Mouse (Mus musculus): Measurements from ENCODE around the gene Sun5. TPM values are rescaled to one million over a fixed set of nuclear protein-coding genes. Genes with fewer than 3 reads are reported as not detected.

The Sun5 gene
- not detected in 2 replicates for polyA plus RNA-seq (2016; fragmentation: Nextera tagmentation; extraction: Ambion mirVana)

DNA sequence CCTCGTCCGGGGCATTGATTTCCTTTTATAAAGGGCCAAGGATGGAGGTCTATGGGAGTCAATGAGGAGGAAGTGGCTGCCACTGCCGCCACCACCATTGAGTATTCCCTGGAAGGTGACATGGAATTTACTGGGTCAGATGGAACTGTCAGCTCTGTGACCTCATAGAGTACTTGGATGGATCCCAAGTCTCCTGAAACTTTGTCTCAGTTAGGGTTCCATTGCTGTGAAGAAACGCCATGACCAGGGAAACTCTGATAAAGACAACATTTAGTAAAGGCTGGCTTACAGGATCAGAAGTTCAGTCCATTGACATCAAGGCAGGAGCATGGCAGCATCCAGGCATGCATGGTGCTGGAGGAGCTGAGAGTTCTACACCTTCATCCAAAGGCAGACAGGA lies at the start of gene Sun5:
Gene Sun5, minus strand, starts transcription at position 101 of the 400 bp plus-strand sequence.
- H3K4me1 ChIP-seq: no peaks in the 10 kb centered on the region
- no peaks in the 10 kb centered on the region for H3K36me3 ChIP-seq (replicated peaks)
- no peaks in the 10 kb centered on the region for H3K27me3 ChIP-seq (replicated peaks; ENCODE audit: low read depth, poor library complexity, severe bottlenecking)
- no peak for DNase-seq (ENCODE audit: low spot score)
- H3K27ac ChIP-seq (replicated peaks): no peak within 1 kb of the TSS
- no peaks in the 10 kb centered on the region for H3K9me3 ChIP-seq
- WGBS: 90% methylated on average over 4 of the region's 4 CpGs
- no peak within 1 kb of the TSS for H3K4me3 ChIP-seq

- DNase-seq (ENCODE audit: low spot score): no peak
- Histone ChIP-seq H3K27ac (replicated peaks) (no peak within 1 kb of the TSS), H3K36me3 (replicated peaks) (no peaks in the 10 kb centered on the region), H3K4me1 (peaks cover 5% of the 10 kb centered on the region), H3K4me3 (no peak within 1 kb of the TSS), H3K27me3 (replicated peaks; ENCODE audit: low read depth, poor library complexity, severe bottlenecking) (no peaks in the 10 kb centered on the region), H3K9me3 (no peaks in the 10 kb centered on the region)
- 55% methylated on average over 8 of the region's 8 CpGs for WGBS
Measured at GRCm38 (mm10) chr2:153917930-153918329, 47.0 kb upstream of the Sun5 start, which contains the start of gene Bpifb3. Gene Bpifb3 (plus strand): TSS chr2:153918230.

DNA sequence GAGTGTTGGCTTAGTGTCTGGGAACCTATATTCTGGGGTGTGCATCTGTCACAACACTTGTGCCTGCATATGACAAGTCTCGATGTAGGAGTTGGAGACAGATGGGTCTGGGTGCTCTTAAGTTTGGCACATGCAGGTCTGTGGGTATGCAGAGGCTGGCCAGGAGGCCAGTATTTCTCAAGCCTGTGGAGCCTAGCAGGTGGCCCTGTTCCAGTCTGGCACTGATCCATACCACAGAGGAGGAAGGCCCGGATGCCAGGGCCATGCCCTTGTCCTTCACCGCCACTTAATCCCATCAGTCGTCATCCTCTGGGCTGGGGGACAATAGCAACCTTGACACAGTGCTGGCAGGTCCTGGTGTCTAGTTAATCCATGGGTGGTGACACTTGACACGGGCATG lies 43.3 kb upstream of the Sun5 start:
- Histone ChIP-seq H3K27ac (replicated peaks) (no peak overlapping the region), H3K27me3 (replicated peaks; ENCODE audit: low read depth, poor library complexity, severe bottlenecking) (no peaks in the 10 kb centered on the region), H3K4me3 (no peak overlapping the region), H3K4me1 (peaks cover 5% of the 10 kb centered on the region), H3K36me3 (replicated peaks) (no peaks in the 10 kb centered on the region), H3K9me3 (no peaks in the 10 kb centered on the region)
- DNase-seq (ENCODE audit: low spot score): no peak
- WGBS: 75% methylated on average over 5 of the region's 5 CpGs

- H3K27me3 ChIP-seq (replicated peaks; ENCODE audit: low read depth, poor library complexity, severe bottlenecking): no peaks in the 10 kb centered on the region
- no peaks in the 10 kb centered on the region for H3K9me3 ChIP-seq
- DNase-seq (ENCODE audit: low spot score): no peak
- no peaks in the 10 kb centered on the region for H3K4me1 ChIP-seq
- H3K4me3 ChIP-seq: no peak overlapping the region
- no peaks in the 10 kb centered on the region for H3K36me3 ChIP-seq (replicated peaks)
- WGBS: 89% methylated on average over 4 of the region's 4 CpGs
- no peak overlapping the region for H3K27ac ChIP-seq (replicated peaks)
Measured at GRCm38 (mm10) chr2:153906626-153907025, 35.7 kb upstream of the Sun5 start.

DNA sequence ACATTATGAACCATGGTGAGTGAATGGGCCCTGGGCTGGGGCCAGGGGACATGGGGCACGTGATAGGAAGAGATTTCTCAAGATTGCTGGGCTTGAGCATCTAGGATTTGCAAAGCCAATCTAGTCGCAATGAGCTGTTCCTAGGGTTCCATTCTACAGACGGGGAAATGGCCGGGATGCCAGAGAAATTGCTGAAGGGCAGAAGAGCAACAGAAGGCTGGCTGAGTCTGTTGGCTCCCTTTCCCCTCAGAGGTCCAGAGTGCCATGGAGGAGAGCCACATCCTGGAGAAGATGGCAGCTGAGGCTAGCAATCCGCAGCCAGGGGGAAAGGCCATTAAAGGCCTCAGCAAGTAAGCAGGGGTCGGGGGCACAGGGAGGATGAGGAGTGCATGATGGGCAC lies 31.8 kb upstream of the Sun5 start:
- no peak overlapping the region for H3K4me3 ChIP-seq
- 84% methylated on average over 6 of the region's 6 CpGs for WGBS
- no peak for DNase-seq (ENCODE audit: low spot score)
- no peaks in the 10 kb centered on the region for H3K9me3 ChIP-seq
- peaks cover 6% of the 10 kb centered on the region; the same call in 1 of the 2 replicates for H3K4me1 ChIP-seq
- H3K27ac ChIP-seq (replicated peaks): no peak overlapping the region
- H3K27me3 ChIP-seq (replicated peaks; ENCODE audit: low read depth, poor library complexity, severe bottlenecking): no peaks in the 10 kb centered on the region
- H3K36me3 ChIP-seq (replicated peaks): no peaks in the 10 kb centered on the region

DNA sequence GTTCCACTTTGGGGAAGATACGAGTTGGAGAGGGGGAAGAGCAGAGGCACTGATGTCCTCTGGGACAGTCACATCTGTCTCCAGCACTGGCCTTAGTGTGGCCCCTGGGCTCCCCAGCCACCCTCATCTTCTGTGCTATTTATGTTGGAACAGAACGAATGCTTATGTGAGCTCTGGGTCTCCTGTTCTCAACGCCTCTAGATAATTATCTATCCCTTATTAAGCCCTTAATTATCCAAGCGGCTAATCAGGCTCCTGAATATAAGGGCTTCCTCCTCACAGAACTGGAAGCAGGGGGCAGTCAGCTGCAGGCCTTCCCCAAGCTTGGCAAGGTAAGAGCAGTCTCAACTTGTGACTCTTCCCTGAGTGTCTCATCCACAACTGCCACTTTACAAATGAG lies 29.2 kb upstream of the Sun5 start, which contains the start of gene Bpifb6:
Gene Bpifb6, plus strand, starts transcription at position 301 of the 400 bp plus-strand sequence.
- H3K4me3 ChIP-seq: no peak within 1 kb of the TSS
- 66% methylated on average over 4 of the region's 4 CpGs for WGBS
- H3K36me3 ChIP-seq (replicated peaks): no peaks in the 10 kb centered on the region
- H3K9me3 ChIP-seq: no peaks in the 10 kb centered on the region
- H3K27ac ChIP-seq (replicated peaks): no peak within 1 kb of the TSS
- DNase-seq (ENCODE audit: low spot score): no peak
- no peaks in the 10 kb centered on the region for H3K27me3 ChIP-seq (replicated peaks; ENCODE audit: low read depth, poor library complexity, severe bottlenecking)
- H3K4me1 ChIP-seq: peaks cover 6% of the 10 kb centered on the region; the same call in 1 of the 2 replicates

- Histone ChIP-seq H3K4me1 (peaks cover 6% of the 10 kb centered on the region; the same call in 1 of the 2 replicates), H3K4me3 (no peak overlapping the region), H3K27ac (replicated peaks) (no peak overlapping the region), H3K36me3 (replicated peaks) (no peaks in the 10 kb centered on the region), H3K27me3 (replicated peaks; ENCODE audit: low read depth, poor library complexity, severe bottlenecking) (no peaks in the 10 kb centered on the region), H3K9me3 (no peaks in the 10 kb centered on the region)
- WGBS: 87% methylated on average over 5 of the region's 5 CpGs
- no peak for DNase-seq (ENCODE audit: low spot score)
Measured at GRCm38 (mm10) chr2:153899111-153899510, 28.2 kb upstream of the Sun5 start.

- Histone ChIP-seq H3K9me3 (no peaks in the 10 kb centered on the region), H3K4me3 (no peak within 1 kb of the TSS), H3K36me3 (replicated peaks) (no peaks in the 10 kb centered on the region), H3K4me1 (no peaks in the 10 kb centered on the region), H3K27ac (replicated peaks) (no peak within 1 kb of the TSS), H3K27me3 (replicated peaks; ENCODE audit: low read depth, poor library complexity, severe bottlenecking) (no peaks in the 10 kb centered on the region)
- DNase-seq (ENCODE audit: low spot score): no peak
- WGBS: 71% methylated on average over 9 of the region's 9 CpGs
Measured at GRCm38 (mm10) chr2:153874745-153875144, 3.9 kb upstream of the Sun5 start, which contains the start of gene Bpifb2. Gene Bpifb2 (plus strand): TSS chr2:153875045.

GRCm38 (mm10) chr2:153861960-153862359 lies 8.9 kb downstream of the Sun5 start:
- WGBS: 75% methylated on average over 3 of the region's 3 CpGs

DNA sequence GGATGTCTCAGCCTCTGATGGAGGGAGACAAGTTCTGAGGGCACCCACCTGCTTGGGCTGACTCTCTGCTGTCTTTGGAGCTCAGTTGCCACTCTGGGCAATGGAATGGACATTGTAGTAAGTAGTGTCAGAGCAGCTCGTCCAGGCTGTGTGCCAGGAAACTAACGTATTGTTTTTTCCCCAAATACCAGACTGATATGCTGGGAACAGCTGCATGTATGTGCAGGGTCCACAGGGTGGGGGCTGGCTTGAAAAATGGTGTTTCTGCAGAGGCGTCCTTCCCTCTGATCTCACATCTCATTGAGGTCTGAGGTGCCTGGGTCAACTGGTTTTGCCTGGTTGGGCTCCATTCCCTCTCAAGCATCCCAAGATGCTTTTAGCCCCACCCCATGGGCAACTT lies 10.2 kb downstream of the Sun5 start:
- Histone ChIP-seq H3K36me3 (replicated peaks) (no peaks in the 10 kb centered on the region), H3K9me3 (0 out of 2 replicates have a peak, but pooled peaks cover 3% of the 10 kb centered on the region), H3K27ac (replicated peaks) (no peak overlapping the region), H3K4me1 (no peaks in the 10 kb centered on the region), H3K4me3 (no peak overlapping the region), H3K27me3 (replicated peaks; ENCODE audit: low read depth, poor library complexity, severe bottlenecking) (no peaks in the 10 kb centered on the region; the same call in 1 of the 2 replicates)
- WGBS: 77% methylated on average over 3 of the region's 3 CpGs
- no peak for DNase-seq (ENCODE audit: low spot score)

More at GRCm38 (mm10) chr2:153861960-153862359, 8.9 kb downstream of the Sun5 start:
- 0 out of 2 replicates have a peak, but pooled peaks cover 3% of the 10 kb centered on the region for H3K9me3 ChIP-seq
- DNase-seq (ENCODE audit: low spot score): no peak
- no peak overlapping the region for H3K4me3 ChIP-seq
- no peaks in the 10 kb centered on the region; the same call in 1 of the 2 replicates for H3K27me3 ChIP-seq (replicated peaks; ENCODE audit: low read depth, poor library complexity, severe bottlenecking)
- no peaks in the 10 kb centered on the region for H3K4me1 ChIP-seq
- H3K36me3 ChIP-seq (replicated peaks): no peaks in the 10 kb centered on the region
- no peak overlapping the region for H3K27ac ChIP-seq (replicated peaks)

DNA sequence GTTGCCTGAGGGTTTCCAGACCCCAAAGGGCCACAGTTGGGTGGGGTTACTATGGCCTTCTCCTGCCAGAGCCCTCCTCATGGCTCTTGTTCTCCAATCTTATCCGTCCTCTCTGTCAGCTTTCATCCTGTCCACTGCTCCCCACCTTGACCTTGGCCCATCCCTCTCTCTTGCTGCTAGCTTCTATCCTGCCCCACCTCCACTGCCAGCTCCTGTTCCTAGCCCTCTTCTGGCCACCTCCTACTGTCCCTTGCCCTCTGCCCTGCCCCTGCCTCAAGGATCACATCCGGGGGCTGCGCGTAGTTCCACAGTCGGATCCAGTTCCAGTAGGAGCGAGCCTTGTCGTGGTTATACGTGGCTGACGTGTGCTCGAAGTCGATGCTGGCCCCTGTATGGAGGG lies 10.6 kb downstream of the Sun5 start:
- 88% methylated on average over 11 of the region's 11 CpGs for WGBS
- no peaks in the 10 kb centered on the region; the same call in 1 of the 2 replicates for H3K27me3 ChIP-seq (replicated peaks; ENCODE audit: low read depth, poor library complexity, severe bottlenecking)
- no peaks in the 10 kb centered on the region for H3K36me3 ChIP-seq (replicated peaks)
- H3K4me1 ChIP-seq: no peaks in the 10 kb centered on the region
- H3K9me3 ChIP-seq: 0 out of 2 replicates have a peak, but pooled peaks cover 3% of the 10 kb centered on the region
- DNase-seq (ENCODE audit: low spot score): no peak
- H3K4me3 ChIP-seq: no peak overlapping the region
- H3K27ac ChIP-seq (replicated peaks): no peak overlapping the region

GRCm38 (mm10) chr2:153859581-153859980 lies 11.3 kb downstream of the Sun5 start:
- WGBS: 55% methylated on average over 2 of the region's 2 CpGs
- Histone ChIP-seq H3K27me3 (replicated peaks; ENCODE audit: low read depth, poor library complexity, severe bottlenecking) (no peaks in the 10 kb centered on the region; the same call in 1 of the 2 replicates), H3K9me3 (0 out of 2 replicates have a peak, but pooled peaks cover 3% of the 10 kb centered on the region), H3K4me1 (no peaks in the 10 kb centered on the region), H3K36me3 (replicated peaks) (no peaks in the 10 kb centered on the region), H3K27ac (replicated peaks) (no peak overlapping the region), H3K4me3 (no peak overlapping the region)
- no peak for DNase-seq (ENCODE audit: low spot score)

- Histone ChIP-seq H3K27ac (replicated peaks) (no peak overlapping the region; the same call in 1 of the 2 replicates), H3K36me3 (replicated peaks) (no peaks in the 10 kb centered on the region), H3K4me1 (peaks cover 9% of the 10 kb centered on the region), H3K9me3 (0 out of 2 replicates have a peak, but pooled peaks cover 8% of the 10 kb centered on the region), H3K4me3 (no peak overlapping the region), H3K27me3 (replicated peaks; ENCODE audit: low read depth, poor library complexity, severe bottlenecking) (no peaks in the 10 kb centered on the region)
- WGBS: 14% methylated on average over 5 of the region's 5 CpGs
- DNase-seq (ENCODE audit: low spot score): no peak
Measured at GRCm38 (mm10) chr2:153853544-153853943, 17.3 kb downstream of the Sun5 start.
